Mouse (Mus musculus): ENCODE measurements at regions not wholly inside any gene's neighbourhood (a gene's known extent, or its start where the extent isn't known, plus 50 kb on each side); places are given as distances from the start of the nearest gene placed in this dataset.

DNA sequence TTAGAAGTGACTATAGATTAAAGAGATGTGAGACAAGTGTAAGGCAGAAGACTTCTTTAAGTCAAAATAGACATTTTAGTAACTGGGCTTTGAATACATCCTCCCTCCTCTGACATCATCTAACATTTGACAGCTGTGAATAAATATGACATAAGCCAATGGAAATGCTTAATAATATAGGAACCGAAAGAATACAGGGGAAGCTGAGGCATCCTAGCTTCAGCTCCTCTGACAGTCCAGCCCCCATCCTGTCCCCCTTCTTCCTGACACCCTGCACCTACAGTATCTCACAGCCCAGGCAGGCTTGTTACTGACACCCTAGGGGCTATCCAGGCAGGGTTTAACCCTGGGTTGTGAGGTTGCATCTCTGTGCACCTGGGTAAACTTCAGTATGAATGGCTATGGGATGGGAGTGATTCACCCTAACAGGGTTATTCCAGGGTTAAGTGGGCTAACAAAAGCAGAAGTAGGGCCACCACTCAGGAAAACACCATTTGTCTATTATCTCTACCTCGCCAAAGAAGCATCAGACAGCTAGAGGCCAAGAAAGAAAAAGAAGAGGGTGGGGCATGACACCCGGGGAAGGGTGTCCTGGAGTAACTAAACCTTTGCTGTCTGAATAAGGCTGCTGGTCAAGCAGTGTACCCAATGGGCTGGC lies 158.6 kb upstream of the Dyrk2 start:
- TF ChIP-seq EP300 (IDR thresholded peaks at IDR 0.05; ENCODE audit: low read depth) (no peak), CTCF (IDR thresholded peaks at IDR 0.05; ENCODE audit: low read depth) (no peak)
